Mouse (Mus musculus) left cerebral cortex, adult 2 months (tissue): ENCODE results near the gene Sec16b. TPM values are rescaled to one million over a fixed set of nuclear protein-coding genes. Genes with fewer than 3 reads are reported as not detected.
A peak's percentile ranks its signal among the peaks of the same experiment; 100 is the strongest.

ENCODE experiments used
- DNase-seq, 2 experiments: peaks; one replicate each; pipeline ENCODE4 v3.0.0; 2021 to 2022; ENCODE audit warnings: low spot score in 2 of 2, mixed read lengths in 1 of 2; ENCODE audit errors: extremely low spot score in 1 of 2
- H3K27ac ChIP-seq: fragments of 200-600 bp; 2 replicates; pipeline ENCODE4 v1.8.1; 2022
- H3K4me3 ChIP-seq: fragments of 200-600 bp; 2 replicates; pipeline ENCODE4 v1.8.1; 2022
- CTCF ChIP-seq: fragments of 200-600 bp; IDR thresholded peaks from 2 replicates; pipeline ENCODE4 v1.8.1; 2022; ENCODE audit warnings: antibody characterized with exemption, mild to moderate bottlenecking, moderate library complexity
- intact Hi-C: fragments of 180-260 bp; cut with DNase I; formaldehyde crosslinking; loops from one replicate; pipeline ENCODE4 v1.15.1; 2025
- total RNA-seq, 2 experiments: library from RNA; stranded (reverse); gene quantifications; 2 replicates each; pipeline ENCODE4 v1.2.3; 2021

Gene Sec16b
- total RNA-seq, 2 experiments from 2014 or later = 1.4 TPM

DNA sequence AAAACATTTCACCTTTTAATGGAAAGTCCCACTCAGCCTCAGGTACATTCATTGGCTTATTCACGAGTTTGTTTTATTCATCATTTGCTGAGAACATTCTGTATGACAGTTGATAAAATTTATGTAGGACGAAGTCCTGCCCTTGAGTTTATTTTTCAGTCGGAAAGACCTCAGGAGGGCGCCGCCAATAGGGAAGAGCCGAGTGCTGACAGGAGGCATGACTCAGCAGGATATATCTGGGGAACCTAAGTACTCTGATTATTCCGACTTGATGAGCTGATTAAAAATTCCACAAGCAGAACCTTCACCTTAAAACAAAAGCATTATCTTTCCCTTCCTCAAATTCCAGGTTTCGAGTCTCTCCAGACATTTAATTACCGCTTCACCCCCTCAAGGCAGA, 26.4 kb upstream of the Sec16b start:
- peak overlapping the region; percentile 48; the same call in 1 of the 2 replicates for H3K27ac ChIP-seq
- intact Hi-C loops = no loop called here
- TF ChIP-seq CTCF = no peak; the same call in 1 of the 2 replicates
- no peak overlapping the region for H3K4me3 ChIP-seq
- DNase-seq = no peak

DNA sequence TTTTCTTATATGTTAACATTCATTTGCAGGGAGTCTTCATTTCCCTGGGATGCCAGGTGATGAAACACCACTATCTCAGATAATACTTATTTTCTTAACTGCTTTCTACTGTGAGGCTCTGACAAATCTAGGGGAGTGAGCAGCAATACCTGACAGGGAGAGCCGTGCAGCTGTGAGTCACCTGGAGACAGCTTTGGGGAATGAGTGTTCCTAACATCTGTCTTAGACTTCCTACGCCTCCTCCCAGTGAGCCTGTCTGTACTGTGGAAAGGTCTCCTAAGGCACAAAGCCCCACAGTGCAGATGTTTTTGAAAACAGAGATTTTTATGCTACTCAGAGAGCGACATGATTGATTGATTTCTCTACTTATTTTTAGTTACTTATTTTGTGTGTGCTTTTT, 25.6 kb upstream of the Sec16b start:
- DNase-seq = no peak
- H3K4me3 ChIP-seq = no peak overlapping the region
- H3K27ac ChIP-seq = no peak overlapping the region; the same call in 1 of the 2 replicates
- TF ChIP-seq CTCF = no peak
- intact Hi-C loops = no loop called here

DNA sequence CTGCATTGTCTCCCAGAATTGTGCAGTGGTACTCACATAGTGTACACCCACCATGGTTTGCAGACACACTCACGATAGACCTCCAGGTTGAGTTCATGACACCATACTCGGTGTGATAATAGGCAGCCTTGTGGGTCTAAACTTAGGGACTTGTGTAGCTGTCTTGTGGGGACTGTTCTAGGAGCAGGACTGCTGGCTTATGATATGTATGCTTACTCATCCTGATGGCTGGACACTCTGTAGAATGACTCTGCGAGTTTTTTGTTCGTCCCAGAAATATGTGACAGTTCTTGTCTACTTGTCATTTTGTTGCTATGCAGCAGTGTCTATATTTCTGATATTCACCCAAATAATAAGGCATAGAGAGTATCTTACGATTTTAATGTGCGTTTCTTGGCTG, 24.9 kb upstream of the Sec16b start:
- no peak for TF ChIP-seq CTCF
- DNase-seq = no peak
- no peak overlapping the region for H3K4me3 ChIP-seq
- intact Hi-C loops = no loop called here
- no peak overlapping the region for H3K27ac ChIP-seq

DNA sequence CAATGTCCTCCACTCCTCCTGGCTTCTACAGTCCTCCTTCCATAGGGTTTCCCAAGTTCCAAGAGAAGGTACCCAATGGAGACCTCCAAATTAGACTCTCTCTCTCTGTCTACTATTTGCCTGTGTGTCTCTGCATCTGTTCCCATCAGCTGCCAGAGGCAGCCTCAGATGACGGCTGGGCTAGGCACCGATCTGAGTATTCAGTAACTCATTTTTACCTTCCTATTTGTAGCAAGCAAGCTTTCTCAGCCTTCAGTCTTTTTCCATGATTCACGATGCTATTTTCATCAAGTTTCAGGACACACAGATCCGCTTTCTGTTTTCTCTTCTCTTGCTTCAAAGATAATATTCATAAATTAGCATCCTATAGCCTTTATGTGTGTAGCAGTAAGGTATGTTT, 22.4 kb upstream of the Sec16b start:
- Histone ChIP-seq H3K27ac (peak overlapping the region; percentile 87), H3K4me3 (no peak overlapping the region)
- DNase-seq = no peak
- no peak for TF ChIP-seq CTCF
- intact Hi-C loops = no loop called here

DNA sequence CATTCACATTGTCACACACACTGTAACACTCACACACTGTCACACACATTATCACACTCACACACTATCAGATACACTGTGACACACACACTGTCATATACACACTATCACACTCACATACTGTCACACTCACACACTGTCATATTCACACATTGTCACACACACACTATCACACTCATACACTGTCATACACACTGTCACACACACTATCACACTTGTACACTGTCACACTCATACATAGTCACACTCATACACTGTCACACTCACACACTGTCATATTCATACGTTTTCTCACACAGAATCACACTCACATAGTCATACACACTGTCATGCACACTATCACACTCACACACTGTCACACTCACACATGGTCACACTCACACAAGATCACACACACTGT, 5.9 kb upstream of the Sec16b start:
- intact Hi-C loops = no loop called here
- no peak for TF ChIP-seq CTCF
- DNase-seq = no peak
- no peak overlapping the region for H3K27ac ChIP-seq
- no peak overlapping the region for H3K4me3 ChIP-seq

DNA sequence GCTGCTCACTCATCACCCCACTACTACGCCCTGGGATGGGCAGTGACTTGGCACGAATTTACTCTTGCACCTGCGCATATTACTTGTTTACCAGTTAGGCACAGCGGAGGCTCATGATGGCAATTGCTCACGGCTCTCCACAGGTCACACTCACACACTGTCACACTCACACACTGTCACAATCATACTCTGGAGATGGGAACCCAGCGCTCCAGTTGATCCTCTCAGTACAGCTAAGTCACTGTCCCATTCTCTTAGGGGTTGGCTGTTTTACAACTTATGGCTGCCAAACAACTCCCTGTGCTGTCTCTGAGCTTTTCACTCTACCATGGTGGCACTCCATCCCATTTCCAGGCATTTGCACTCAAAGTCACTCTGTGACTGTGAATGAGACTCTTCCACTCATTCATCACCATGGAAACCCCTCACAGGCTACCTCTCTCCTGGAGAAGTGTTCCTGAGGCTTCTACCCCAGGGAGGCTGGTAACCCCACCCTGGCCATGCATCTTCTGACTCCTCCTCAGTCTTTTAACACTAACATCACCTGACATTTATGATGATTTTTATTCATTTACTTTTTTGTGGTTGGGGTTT, 5.1 kb upstream of the Sec16b start:
- intact Hi-C loops = no loop called here
- H3K27ac ChIP-seq = no peak overlapping the region
- no peak for DNase-seq
- no peak overlapping the region for H3K4me3 ChIP-seq
- TF ChIP-seq CTCF = no peak

DNA sequence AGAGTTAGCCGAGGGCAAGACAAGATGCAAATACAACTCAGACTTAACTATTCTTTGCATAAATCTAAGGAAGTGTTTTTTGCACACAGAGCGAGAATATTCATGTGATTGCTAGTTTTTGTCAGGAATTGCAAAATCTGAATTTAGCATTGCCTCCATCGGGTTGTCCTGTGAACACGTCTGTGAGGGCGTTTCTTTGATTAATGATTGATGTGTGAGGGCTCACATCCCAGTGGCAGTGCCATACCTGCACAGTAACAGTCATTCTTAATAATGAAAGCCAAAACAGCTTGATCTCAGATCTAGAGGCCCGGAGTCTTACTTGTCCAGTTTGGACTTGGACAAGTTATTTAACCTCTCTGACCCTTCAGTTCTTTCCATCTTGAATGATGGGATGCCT, 3.5 kb upstream of the Sec16b start:
- intact Hi-C loops = no loop called here
- TF ChIP-seq CTCF = no peak
- Histone ChIP-seq H3K27ac (no peak overlapping the region), H3K4me3 (no peak overlapping the region)
- DNase-seq = no peak

DNA sequence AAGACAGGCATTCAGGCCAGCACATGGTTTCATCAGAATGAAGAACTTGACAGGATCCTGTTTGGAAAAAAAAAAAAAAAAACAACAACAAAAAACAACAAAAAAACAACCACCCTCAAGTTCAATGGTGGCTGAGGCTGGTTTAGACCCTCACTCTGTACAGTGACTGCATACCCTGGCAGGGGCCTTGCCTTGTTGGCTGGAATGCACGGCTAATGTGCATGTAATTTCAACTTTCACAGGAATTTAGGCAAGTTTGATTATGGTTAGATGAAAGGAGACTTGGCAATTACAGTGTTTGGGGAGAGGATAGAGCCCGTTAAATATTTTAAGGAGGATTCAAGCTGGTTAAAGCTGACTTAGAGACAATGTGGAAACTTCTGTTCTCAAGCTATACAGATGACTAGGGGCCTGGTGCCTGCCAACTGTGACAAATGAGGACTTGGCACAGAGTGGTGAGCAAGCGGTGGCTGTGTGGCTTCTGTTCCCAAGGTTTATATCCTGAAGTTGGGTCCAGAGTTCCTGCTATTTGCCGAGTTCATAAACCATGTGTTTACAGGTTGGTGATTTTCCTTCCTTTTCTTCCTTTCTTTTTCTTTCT, 567 bp downstream of the Sec16b start:
- intact Hi-C loops = no loop called here
- TF ChIP-seq CTCF = no peak
- DNase-seq = no peak
- no peak overlapping the region for H3K27ac ChIP-seq
- H3K4me3 ChIP-seq = no peak overlapping the region

DNA sequence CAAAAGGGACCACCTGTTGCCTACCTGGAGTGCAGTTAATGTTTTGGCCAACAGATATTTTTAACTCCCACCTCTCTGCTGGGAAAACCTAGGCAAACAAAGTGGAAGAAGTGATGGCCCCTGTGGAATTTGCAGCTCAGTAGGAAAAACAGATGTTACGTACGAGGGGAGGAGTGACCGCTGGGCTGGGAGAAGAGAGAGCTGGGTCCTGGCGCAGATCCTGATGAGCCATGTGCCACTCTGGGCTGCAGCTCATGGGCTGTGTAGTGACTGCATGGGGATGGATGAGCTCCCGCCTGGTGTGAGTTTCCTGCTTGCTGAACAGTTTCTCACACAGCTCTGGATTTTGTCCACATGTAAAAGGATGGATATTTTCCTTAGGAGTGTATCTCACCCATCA, 1.3 kb downstream of the Sec16b start:
- no peak overlapping the region for H3K27ac ChIP-seq
- intact Hi-C loops = no loop called here
- no peak for TF ChIP-seq CTCF
- H3K4me3 ChIP-seq = no peak overlapping the region
- no peak for DNase-seq

DNA sequence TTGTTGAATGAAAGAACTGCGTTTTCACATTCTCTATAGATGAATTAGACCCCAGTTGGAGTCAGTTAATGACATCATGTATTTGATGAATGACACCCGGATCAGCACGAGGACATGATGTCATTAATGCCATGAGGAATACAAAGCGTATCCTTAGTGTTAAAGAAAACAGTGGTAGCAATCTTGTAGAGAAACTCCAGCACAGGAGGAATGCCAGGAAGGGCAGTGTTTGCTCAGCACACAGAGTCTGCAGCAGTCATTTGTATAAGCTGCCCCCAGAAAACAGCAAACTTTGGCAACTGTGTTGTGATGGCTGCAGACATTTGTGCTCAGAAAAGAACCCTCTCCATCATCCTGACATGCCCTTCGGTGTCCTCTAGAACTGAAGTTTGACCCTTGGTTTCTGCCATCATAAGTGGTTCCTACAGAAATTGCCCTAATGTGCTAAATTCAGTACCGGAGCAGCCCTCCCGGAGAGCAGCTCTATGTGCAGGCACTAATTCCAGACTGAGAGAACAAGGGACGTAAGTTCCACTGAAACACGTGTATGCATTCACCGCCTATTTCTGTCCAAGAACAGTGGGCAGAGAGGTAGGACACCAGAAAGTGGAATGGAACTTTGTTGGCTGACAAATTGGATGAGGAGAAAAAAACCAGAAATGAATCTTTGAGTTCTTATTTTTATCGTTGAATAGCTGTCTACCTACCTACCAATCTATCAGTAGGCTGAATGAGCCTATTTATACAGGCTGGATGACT, 6.3 kb downstream of the Sec16b start:
- no peak for DNase-seq
- H3K4me3 ChIP-seq = no peak overlapping the region
- no peak for TF ChIP-seq CTCF
- intact Hi-C loops = loop anchor here (1.0 kb wide), 1 partner anchor 41 kb away; no protein-coding TSS in a partner anchor
- peak overlapping the region; percentile 74 for H3K27ac ChIP-seq

DNA sequence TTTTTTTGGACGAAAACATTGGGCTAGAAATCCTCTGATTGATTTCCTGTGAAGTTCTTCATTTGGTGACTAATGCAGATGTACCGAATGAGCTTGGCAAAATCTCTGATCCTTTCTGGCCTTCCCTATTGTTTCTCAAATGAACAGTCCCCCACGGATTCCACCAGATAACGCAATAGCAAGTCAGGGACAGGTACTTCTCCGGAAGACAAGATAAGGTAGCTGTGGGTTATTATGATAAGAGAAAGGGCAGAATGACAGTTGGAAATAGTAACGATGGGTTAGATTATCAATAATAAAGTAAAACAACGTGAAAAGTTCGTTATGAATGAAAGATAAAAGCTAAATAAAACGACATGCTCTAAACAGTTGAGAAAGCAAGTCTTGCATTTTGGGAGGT, 7.0 kb downstream of the Sec16b start:
- intact Hi-C loops = loop anchor here (1.0 kb wide), 1 partner anchor 41 kb away; no protein-coding TSS in a partner anchor
- no peak for DNase-seq
- no peak for TF ChIP-seq CTCF
- no peak overlapping the region for H3K4me3 ChIP-seq
- no peak overlapping the region; the same call in 1 of the 2 replicates for H3K27ac ChIP-seq

DNA sequence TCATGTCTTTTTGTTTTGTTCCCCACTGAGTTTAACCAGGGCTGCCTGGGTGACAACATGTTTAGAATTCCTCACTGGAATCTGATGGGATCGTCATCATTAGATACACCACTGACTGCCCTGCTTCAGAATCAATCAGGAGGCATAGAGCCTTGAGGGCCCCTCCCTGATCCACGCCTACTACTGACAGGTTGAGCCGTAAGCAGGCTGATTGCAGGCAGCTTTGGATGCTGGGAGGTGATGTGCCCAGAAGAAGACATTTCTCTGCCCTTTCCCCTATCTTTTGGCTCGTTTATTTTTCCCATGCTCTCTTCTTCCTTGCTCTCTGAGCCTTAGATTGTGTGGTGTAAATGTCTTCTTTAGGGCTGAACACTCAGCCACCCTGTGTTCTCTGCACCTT, 7.8 kb downstream of the Sec16b start:
- no peak overlapping the region for H3K4me3 ChIP-seq
- TF ChIP-seq CTCF = no peak
- intact Hi-C loops = no loop called here
- H3K27ac ChIP-seq = no peak overlapping the region
- DNase-seq = no peak
